Mouse (Mus musculus): Measurements from ENCODE around the gene Akr1e1.

- TF ChIP-seq CTCF (conservative IDR thresholded peaks at IDR 0.05; ENCODE audit: insufficient read depth, insufficient read length, low read depth, low read length) (no peak), POLR2A (IDR thresholded peaks at IDR 0.05; ENCODE audit: low read depth, low read length) (no peak)
Measured at GRCm38 (mm10) chr13:4560500-4560899, 48.5 kb downstream of the Akr1e1 start.
